Mouse (Mus musculus) heart, postnatal 0 days (tissue): ENCODE results near the gene Idua. TPM values are rescaled to one million over a fixed set of nuclear protein-coding genes. Genes with fewer than 3 reads are reported as not detected.

ENCODE experiments used
- ATAC-seq: fragments of 200-750 bp; cut with Nextera tagmentation; 2 replicates; pipeline ENCODE4 v1.8.0; 2017; ENCODE audit warnings: low read depth, moderate number of reproducible peaks, moderate library complexity; ENCODE audit not compliant: insufficient read depth
- DNase-seq: peaks from one replicate; pipeline ENCODE4 v3.0.0-alpha.2; 2016; ENCODE audit warnings: low spot score
- H3K27ac ChIP-seq: fragments of 300-500 bp; sonication (generic); 2 replicates; pipeline ENCODE4 v1.5.1; 2014; ENCODE audit warnings: low read depth, mild to moderate bottlenecking
- H3K27me3 ChIP-seq: fragments of 300-500 bp; sonication (generic); 2 replicates; pipeline ENCODE4 v1.6.1; 2014; ENCODE audit warnings: low read length, mixed read lengths; ENCODE audit not compliant: control insufficient read depth, insufficient read depth
- H3K36me3 ChIP-seq: fragments of 300-500 bp; sonication (generic); replicated peaks from 2 replicates; pipeline ENCODE4 v1.6.1; 2014; ENCODE audit warnings: low read length, mixed read lengths; ENCODE audit not compliant: control insufficient read depth, insufficient read depth
- H3K4me1 ChIP-seq: fragments of 300-500 bp; sonication (generic); 2 replicates; pipeline ENCODE4 v1.6.1; 2014; ENCODE audit warnings: antibody characterized with exemption; ENCODE audit not compliant: control insufficient read depth, insufficient read depth
- H3K4me2 ChIP-seq: fragments of 300-500 bp; sonication (generic); 2 replicates; pipeline ENCODE4 v1.6.1; 2014; ENCODE audit warnings: low read depth, mild to moderate bottlenecking, low read length, moderate library complexity
- H3K4me3 ChIP-seq: fragments of 300-500 bp; sonication (generic); 2 replicates; pipeline ENCODE4 v1.5.1; 2014; ENCODE audit warnings: low read depth, low read length
- H3K9ac ChIP-seq: fragments of 300-500 bp; sonication (generic); replicated peaks from 2 replicates; pipeline ENCODE4 v1.6.1; 2014; ENCODE audit warnings: low read depth, low read length, mixed read lengths
- H3K9me3 ChIP-seq: fragments of 300-500 bp; sonication (generic); replicated peaks from 2 replicates; pipeline ENCODE4 v1.6.1; 2016; ENCODE audit warnings: low read length; ENCODE audit not compliant: control insufficient read depth
- CTCF ChIP-seq: IDR thresholded peaks from 2 replicates; pipeline ENCODE4 v1.5.1; 2016; ENCODE audit warnings: antibody characterized with exemption, control low read depth, low read depth
- EP300 ChIP-seq: IDR thresholded peaks from 2 replicates; pipeline ENCODE4 v1.6.1; 2016; ENCODE audit warnings: antibody characterized with exemption, low read depth
- WGBS: fragments of 180-500 bp; shearing (Covaris S2); extraction: QIAGEN DNeasy Blood & Tissue Kit; methylation state at CpG from one replicate; pipeline ENCODE4 v1.1.7; 2014; 5-methylcytosine and 5-hydroxymethylcytosine counted together
- polyA plus RNA-seq: library from polyadenylated mRNA; unstranded; fragments of >200 nt; fragmentation: Nextera tagmentation; extraction: Ambion mirVana; gene quantifications from 2 replicates; pipeline ENCODE4 v1.2.1, GENCODE M21; 2015
- total RNA-seq: library from RNA; depleted of rRNA; stranded (reverse); fragments of >200 nt; gene quantifications from 2 replicates; pipeline ENCODE4 v1.2.3, GENCODE M21; 2014; ENCODE audit warnings: low replicate concordance

The Idua gene
- total and polyA plus RNA-seq, 2 experiments from 2014 or later: 9.6 to 25.6 TPM

- 5% methylated on average over 25 of the region's 25 CpGs for WGBS
- H3K9me3 ChIP-seq: no peaks in the 10 kb centered on the region
- H3K9ac ChIP-seq: peak overlapping the region; percentile 48
- H3K4me2 ChIP-seq: peak overlapping the region; percentile 55
- TF ChIP-seq EP300 (no peak), CTCF (no peak)
- H3K4me3 ChIP-seq: peak overlapping the region; percentile 32
- H3K27me3 ChIP-seq: no peaks in the 10 kb centered on the region
- peak; percentile 66 for DNase-seq
- H3K36me3 ChIP-seq: 0 out of 2 replicates have a peak, but pooled peaks cover 18% of the 10 kb centered on the region
- peaks cover 10% of the 10 kb centered on the region for H3K4me1 ChIP-seq
- ATAC-seq: peak; percentile 78
- peak overlapping the region; percentile 3; the same call in 1 of the 2 replicates for H3K27ac ChIP-seq
These were observed 17.6 kb downstream of the Idua start for GRCm38 (mm10) chr5:108677605-108678295.

- Histone ChIP-seq H3K4me1 (peaks cover 10% of the 10 kb centered on the region), H3K36me3 (0 out of 2 replicates have a peak, but pooled peaks cover 19% of the 10 kb centered on the region), H3K9me3 (no peaks in the 10 kb centered on the region), H3K4me3 (no peak overlapping the region), H3K27ac (no peak overlapping the region), H3K4me2 (no peak overlapping the region), H3K9ac (no peak overlapping the region), H3K27me3 (no peaks in the 10 kb centered on the region)
- ATAC-seq: no peak
- no peak for DNase-seq
- 87% methylated on average over 6 of the region's 6 CpGs for WGBS
- no peak for TF ChIP-seq EP300
- no peak for TF ChIP-seq CTCF
These were observed 18.2 kb downstream of the Idua start for GRCm38 (mm10) chr5:108678296-108678854.

- TF ChIP-seq EP300 (no peak), CTCF (peak; percentile 29)
- Histone ChIP-seq H3K36me3 (0 out of 2 replicates have a peak, but pooled peaks cover 18% of the 10 kb centered on the region), H3K4me1 (peaks cover 10% of the 10 kb centered on the region), H3K4me3 (no peak overlapping the region), H3K9me3 (no peaks in the 10 kb centered on the region), H3K4me2 (no peak overlapping the region), H3K27me3 (no peaks in the 10 kb centered on the region), H3K9ac (no peak overlapping the region), H3K27ac (no peak overlapping the region)
- DNase-seq (no peak), ATAC-seq (no peak)
- 53% methylated on average over 3 of the region's 3 CpGs for WGBS
These were observed 19.8 kb downstream of the Idua start for GRCm38 (mm10) chr5:108679909-108680308.

GRCm38 (mm10) chr5:108680871-108681270 lies 20.7 kb downstream of the Idua start:
- Histone ChIP-seq H3K36me3 (0 out of 2 replicates have a peak, but pooled peaks cover 18% of the 10 kb centered on the region), H3K9me3 (no peaks in the 10 kb centered on the region), H3K27me3 (no peaks in the 10 kb centered on the region), H3K4me3 (no peak overlapping the region), H3K4me2 (no peak overlapping the region), H3K4me1 (peaks cover 10% of the 10 kb centered on the region), H3K27ac (no peak overlapping the region), H3K9ac (no peak overlapping the region)
- ATAC-seq: no peak
- TF ChIP-seq EP300 (no peak), CTCF (no peak)
- no peak for DNase-seq
- WGBS: 94% methylated on average over 6 of the region's 6 CpGs

GRCm38 (mm10) chr5:108689091-108689490 lies 29.0 kb downstream of the Idua start:
- ATAC-seq (no peak), DNase-seq (no peak)
- Histone ChIP-seq H3K27ac (no peak overlapping the region), H3K4me1 (0 out of 2 replicates have a peak, but pooled peaks cover 6% of the 10 kb centered on the region), H3K9ac (no peak overlapping the region), H3K4me2 (no peak overlapping the region), H3K4me3 (no peak overlapping the region), H3K36me3 (no peaks in the 10 kb centered on the region), H3K27me3 (no peaks in the 10 kb centered on the region), H3K9me3 (no peaks in the 10 kb centered on the region)
- 76% methylated on average over 5 of the region's 5 CpGs for WGBS
- TF ChIP-seq EP300 (no peak), CTCF (no peak)
